Mouse (Mus musculus) CH12.LX (cell line): ENCODE measurements at regions not wholly inside any gene's neighbourhood (a gene's known extent, or its start where the extent isn't known, plus 50 kb on each side); places are given as distances from the start of the nearest gene placed in this dataset.

ENCODE experiments used
- DNase-seq: peaks from one replicate; pipeline ENCODE4 v3.0.0-alpha.2; 2013; ENCODE audit errors: extremely low read depth
- H3K27ac ChIP-seq: 2 replicates; pipeline ENCODE4 v1.5.1; 2012; ENCODE audit warnings: low read depth, mild to moderate bottlenecking, control low read depth, moderate library complexity; ENCODE audit not compliant: insufficient read depth
- H3K27me3 ChIP-seq: replicated peaks from 2 replicates; pipeline ENCODE3; 2012; ENCODE audit warnings: inconsistent platforms
- H3K36me3 ChIP-seq, 2 experiments: replicated peaks in 1 of 2; 2 replicates each; pipeline versions ENCODE3 to v1.6.1; 2012; ENCODE audit warnings: inconsistent platforms in 1 of 2, low read length in 1 of 2, mild to moderate bottlenecking in 1 of 2, mixed read lengths in 1 of 2, moderate library complexity in 1 of 2; ENCODE audit not compliant: control insufficient read depth in 1 of 2, insufficient read depth in 1 of 2
- H3K4me1 ChIP-seq, 2 experiments: 2 replicates each; pipeline ENCODE4 v1.6.1; 2012; ENCODE audit warnings: inconsistent platforms in 1 of 2, moderate library complexity in 1 of 2; ENCODE audit not compliant: insufficient read depth in 2 of 2, control insufficient read depth in 1 of 2
- H3K4me2 ChIP-seq: 2 replicates; pipeline ENCODE4 v1.6.1; 2012; ENCODE audit warnings: low read depth, mild to moderate bottlenecking, control low read depth; ENCODE audit not compliant: poor library complexity, insufficient read depth, severe bottlenecking
- H3K4me3 ChIP-seq, 3 experiments: fragments of 150-350 bp in 1 of 3; sonication (generic) in 1 of 3; replicated peaks in 1 of 3; 2 replicates each; pipeline versions ENCODE3 to v1.5.1; 2011 to 2012; ENCODE audit warnings: low read depth in 2 of 3, low read length in 2 of 3, mild to moderate bottlenecking in 2 of 3, moderate library complexity in 2 of 3, control low read depth in 1 of 3, improper control_type of control experiment in 1 of 3, inconsistent platforms in 1 of 3, mixed read lengths in 1 of 3; ENCODE audit not compliant: poor library complexity in 1 of 3
- H3K79me2 ChIP-seq: replicated peaks from 2 replicates; pipeline ENCODE4 v1.6.1; 2012; ENCODE audit warnings: mild to moderate bottlenecking, moderate library complexity; ENCODE audit not compliant: control insufficient read depth, poor library complexity, insufficient read depth, severe bottlenecking; ENCODE audit errors: extremely low read depth
- H3K9ac ChIP-seq: 2 replicates; pipeline ENCODE4 v1.6.1; 2012; ENCODE audit warnings: low read depth, mild to moderate bottlenecking, control low read depth, moderate library complexity; ENCODE audit not compliant: insufficient read depth
- H3K9me3 ChIP-seq: replicated peaks from 2 replicates; pipeline ENCODE3; 2012; ENCODE audit warnings: low read length, inconsistent platforms, mixed read lengths
- BHLHE40 ChIP-seq: IDR thresholded peaks from 2 replicates; pipeline ENCODE4 v1.6.1; 2011; ENCODE audit warnings: mild to moderate bottlenecking, low read depth, low read length, improper control_type of control experiment
- CTCF ChIP-seq, 2 experiments: IDR thresholded peaks in 1 of 2; conservative IDR thresholded peaks in 1 of 2; 2 replicates each; pipeline ENCODE4 v1.5.1; 2011 to 2012; ENCODE audit warnings: low read depth in 2 of 2, low read length in 2 of 2, improper control_type of control experiment in 1 of 2, inconsistent platforms in 1 of 2, mild to moderate bottlenecking in 1 of 2, moderate library complexity in 1 of 2
- E2F4 ChIP-seq: IDR thresholded peaks from 2 replicates; pipeline ENCODE4 v1.6.1; 2011; ENCODE audit warnings: low read depth, low read length, improper control_type of control experiment; ENCODE audit not compliant: insufficient replicate concordance
- ELF1 ChIP-seq: IDR thresholded peaks from 2 replicates; pipeline ENCODE4 v1.6.1; 2014; ENCODE audit warnings: low read depth, mild to moderate bottlenecking, inconsistent platforms, low read length, improper control_type of control experiment
- ETS1 ChIP-seq: conservative IDR thresholded peaks from 2 replicates; pipeline ENCODE4 v1.6.1; 2012; ENCODE audit warnings: low read depth, mild to moderate bottlenecking, inconsistent platforms, low read length, improper control_type of control experiment, moderate library complexity
- GABPA ChIP-seq: IDR thresholded peaks from 2 replicates; pipeline ENCODE4 v1.6.1; 2012; ENCODE audit warnings: low read depth, low read length, improper control_type of control experiment, inconsistent platforms; ENCODE audit not compliant: insufficient replicate concordance
- JUN ChIP-seq: IDR thresholded peaks from 2 replicates; pipeline ENCODE4 v1.6.1; 2011; ENCODE audit warnings: low read depth, mild to moderate bottlenecking, low read length, improper control_type of control experiment, moderate library complexity; ENCODE audit not compliant: insufficient read depth
- NELFE ChIP-seq: IDR thresholded peaks from 2 replicates; pipeline ENCODE4 v1.6.1; 2011; ENCODE audit warnings: low read depth, low read length, improper control_type of control experiment
- NRF1 ChIP-seq: IDR thresholded peaks from 2 replicates; pipeline ENCODE4 v1.6.1; 2014; ENCODE audit warnings: low read depth, mild to moderate bottlenecking, inconsistent platforms, low read length, improper control_type of control experiment, moderate library complexity
- RCOR1 ChIP-seq: conservative IDR thresholded peaks from 2 replicates; pipeline ENCODE4 v1.6.1; 2012; ENCODE audit warnings: low read depth, mild to moderate bottlenecking, inconsistent platforms, low read length, improper control_type of control experiment
- UBTF ChIP-seq: IDR thresholded peaks from 2 replicates; pipeline ENCODE4 v1.6.1; 2012; ENCODE audit warnings: low read depth, mild to moderate bottlenecking, inconsistent platforms, low read length, improper control_type of control experiment, moderate library complexity
- ZC3H11A ChIP-seq: IDR thresholded peaks from 2 replicates; pipeline ENCODE4 v1.6.1; 2012; ENCODE audit warnings: low read depth, mild to moderate bottlenecking, inconsistent platforms, low read length, improper control_type of control experiment
- ZKSCAN1 ChIP-seq: IDR thresholded peaks from 2 replicates; pipeline ENCODE4 v1.6.1; 2012; ENCODE audit warnings: low read depth, inconsistent platforms, low read length, improper control_type of control experiment, borderline replicate concordance
- ZMIZ1 ChIP-seq: IDR thresholded peaks from 2 replicates; pipeline ENCODE4 v1.6.1; 2012; ENCODE audit warnings: low read depth, mild to moderate bottlenecking, inconsistent platforms, low read length, improper control_type of control experiment
- ZNF384 ChIP-seq: IDR thresholded peaks from 2 replicates; pipeline ENCODE4 v1.6.1; 2012; ENCODE audit warnings: low read depth, low read length, improper control_type of control experiment, inconsistent platforms
- dilution Hi-C: fragments of 300-500 bp; cut with MboI; formaldehyde crosslinking; loops from 2 replicates; pipeline ENCODE4 v1.14.3; 2020; ENCODE audit warnings: low sequenced_read_pairs; ENCODE audit not compliant: extremely low pct_unique_long_range_greater_than_20kb, extremely low pct_ligation_motif_present
- in situ Hi-C: fragments of 300-500 bp; cut with MboI; formaldehyde crosslinking; loops from 3 replicates; pipeline ENCODE4 v1.14.3; 2019; ENCODE audit warnings: low sequenced_read_pairs, low pct_ligation_motif_present, low pct_unique_long_range_greater_than_20kb, mixed read lengths

GRCm38 (mm10) chr1:189102781-189103180 lies 95.1 kb upstream of the Kctd3 start:
- TF ChIP-seq ZNF384 (0 out of 2 replicates have a peak, but pooled peaks have one; percentile 30), ETS1 (no peak), ZC3H11A (no peak), RCOR1 (no peak), JUN (no peak), E2F4 (no peak), BHLHE40 (no peak)
- no peak for DNase-seq
- in situ Hi-C loops (no loop called here), dilution Hi-C loops (no loop called here)
- no peaks in the 10 kb centered on the region for H3K9me3 ChIP-seq
- H3K4me3 ChIP-seq: no peak overlapping the region
- H3K27me3 ChIP-seq: no peaks in the 10 kb centered on the region
- no peak overlapping the region for H3K9ac ChIP-seq
- no peak overlapping the region for H3K4me2 ChIP-seq
- H3K27ac ChIP-seq: no peak overlapping the region
- H3K79me2 ChIP-seq: no peaks in the 10 kb centered on the region
- H3K4me1 ChIP-seq: no peaks in the 10 kb centered on the region
- no peaks in the 10 kb centered on the region for H3K36me3 ChIP-seq

GRCm38 (mm10) chr1:189099121-189099520 lies 91.5 kb upstream of the Kctd3 start:
- H3K9me3 ChIP-seq: no peaks in the 10 kb centered on the region
- no peaks in the 10 kb centered on the region for H3K79me2 ChIP-seq
- no peak overlapping the region for H3K4me3 ChIP-seq
- H3K36me3 ChIP-seq: no peaks in the 10 kb centered on the region
- in situ Hi-C loops (no loop called here), dilution Hi-C loops (no loop called here)
- no peak overlapping the region for H3K4me2 ChIP-seq
- DNase-seq: no peak
- no peak overlapping the region for H3K27ac ChIP-seq
- H3K27me3 ChIP-seq: no peaks in the 10 kb centered on the region
- no peak for TF ChIP-seq NELFE
- TF ChIP-seq JUN: no peak
- TF ChIP-seq GABPA: no peak
- no peak for TF ChIP-seq ZMIZ1
- no peak for TF ChIP-seq NRF1
- peak in 1 of 2 experiments; percentile 6; a peak in 1 of 4 replicates for TF ChIP-seq CTCF (conservative IDR thresholded peaks at IDR 0.05 in 1 of 2, IDR thresholded peaks at IDR 0.05 in 1 of 2; ENCODE audit: low read depth in 2 of 2, low read length in 2 of 2)
- no peak for TF ChIP-seq ZKSCAN1
- TF ChIP-seq, all 38 proteins: peak for 1
- Histone ChIP-seq H3K9ac (no peak overlapping the region), H3K4me1 (peaks cover 0 to 5% of the 10 kb centered on the region in 2 experiments; a peak in 2 of 4 replicates)

- peaks cover 0 to 5% of the 10 kb centered on the region in 2 experiments; a peak in 2 of 4 replicates for H3K4me1 ChIP-seq
- no peaks in the 10 kb centered on the region for H3K79me2 ChIP-seq
- TF ChIP-seq ELF1: no peak
- no peak for TF ChIP-seq UBTF
- no peaks in the 10 kb centered on the region for H3K9me3 ChIP-seq
- no peak overlapping the region for H3K4me3 ChIP-seq
- DNase-seq: no peak
- H3K36me3 ChIP-seq: no peaks in the 10 kb centered on the region
- no peak overlapping the region for H3K4me2 ChIP-seq
- no peak overlapping the region for H3K27ac ChIP-seq
- in situ Hi-C loops (no loop called here), dilution Hi-C loops (no loop called here)
- H3K9ac ChIP-seq: no peak overlapping the region
- H3K27me3 ChIP-seq: peaks cover 8% of the 10 kb centered on the region
Measured at GRCm38 (mm10) chr1:189092819-189093218, 85.2 kb upstream of the Kctd3 start.
